Mouse (Mus musculus) thymus, adult 2 months (tissue): ENCODE measurements around the gene Chil3.

Source experiments
- CTCF ChIP-seq: fragments of 200-500 bp; IDR thresholded peaks from 2 replicates; pipeline ENCODE4 v1.5.1; 2012; ENCODE audit warnings: mild to moderate bottlenecking, control low read depth, low read length, moderate library complexity, borderline replicate concordance; ENCODE audit not compliant: control insufficient read depth, poor library complexity, insufficient read depth; ENCODE audit errors: extremely low read depth
- POLR2A ChIP-seq: fragments of 200-500 bp; IDR thresholded peaks from 2 replicates; pipeline ENCODE4 v1.6.1; 2012; ENCODE audit warnings: mild to moderate bottlenecking, low read length, control low read depth, moderate library complexity; ENCODE audit not compliant: control insufficient read depth, poor library complexity, insufficient read depth; ENCODE audit errors: extremely low read depth

GRCm38 (mm10) chr3:106154413-106154812 is 13.0 kb downstream of the Chil3 start:
- TF ChIP-seq CTCF = no peak
- no peak for TF ChIP-seq POLR2A
